Mouse (Mus musculus) liver, embryonic 14.5 days (tissue): Measurements from ENCODE around the gene Rad21l.

Experiments used
- CTCF ChIP-seq: IDR thresholded peaks from 2 replicates; pipeline ENCODE4 v1.5.1; 2016; ENCODE audit warnings: antibody characterized with exemption, low read depth, control low read depth
- EP300 ChIP-seq: IDR thresholded peaks from 2 replicates; pipeline ENCODE4 v1.6.1; 2016; ENCODE audit warnings: antibody characterized with exemption, low read depth

DNA sequence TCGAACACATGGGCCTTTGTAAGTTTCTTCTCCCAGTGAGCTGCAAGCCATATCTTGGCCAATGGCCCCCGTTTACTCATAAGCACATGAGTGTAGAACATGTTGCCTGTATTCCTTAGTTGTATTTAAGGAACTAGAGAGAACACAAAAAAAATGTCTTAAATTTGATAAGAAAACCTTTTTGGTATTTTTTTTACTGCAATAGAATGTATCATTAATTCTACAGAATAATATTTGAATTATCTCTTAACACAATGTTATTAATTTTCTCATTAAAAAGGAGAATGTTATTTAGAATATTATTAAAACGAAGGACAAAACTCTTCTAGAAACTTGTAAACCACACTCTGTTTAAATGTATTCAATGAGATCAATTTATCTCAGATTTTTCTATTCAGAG lies at the start of gene Rad21l:
- TF ChIP-seq CTCF (no peak), EP300 (no peak)
